Mouse (Mus musculus): Measurements from ENCODE around the gene Atf6b.
A peak's percentile ranks its signal among the peaks of the same experiment; 100 is the strongest.

Atf6b gene

GRCm38 (mm10) chr17:34645256-34645829 is 1.6 kb upstream of the Atf6b start:
- ATAC-seq (ENCODE audit: insufficient number of reproducible peaks, low FRiP score, low TSS enrichment), result no peak

- ATAC-seq (ENCODE audit: insufficient number of reproducible peaks, low FRiP score, low TSS enrichment), result no peak
Observed at GRCm38 (mm10) chr17:34645831-34646511, 975 bp upstream of the Atf6b start.

GRCm38 (mm10) chr17:34648141-34648890 is 1.4 kb downstream of the Atf6b start:
- no peak for ATAC-seq (ENCODE audit: insufficient number of reproducible peaks, low FRiP score, low TSS enrichment)

GRCm38 (mm10) chr17:34649106-34649864 is 2.3 kb downstream of the Atf6b start:
- ATAC-seq (ENCODE audit: insufficient number of reproducible peaks, low FRiP score, low TSS enrichment), result no peak

GRCm38 (mm10) chr17:34650781-34651180 is 3.8 kb downstream of the Atf6b start:
- ATAC-seq (ENCODE audit: insufficient number of reproducible peaks, low FRiP score, low TSS enrichment), result no peak

GRCm38 (mm10) chr17:34651507-34652221 is 4.7 kb downstream of the Atf6b start:
- no peak for ATAC-seq (ENCODE audit: insufficient number of reproducible peaks, low FRiP score, low TSS enrichment)

GRCm38 (mm10) chr17:34652546-34652945 is 5.6 kb downstream of the Atf6b start:
- no peak for ATAC-seq (ENCODE audit: insufficient number of reproducible peaks, low FRiP score, low TSS enrichment)

- ATAC-seq (ENCODE audit: insufficient number of reproducible peaks, low FRiP score, low TSS enrichment), result no peak
Observed at GRCm38 (mm10) chr17:34652985-34653384, 6.0 kb downstream of the Atf6b start.

- ATAC-seq (ENCODE audit: insufficient number of reproducible peaks, low FRiP score, low TSS enrichment), result no peak
Observed at GRCm38 (mm10) chr17:34653746-34654285, 6.9 kb downstream of the Atf6b start.

- no peak for ATAC-seq (ENCODE audit: insufficient number of reproducible peaks, low FRiP score, low TSS enrichment)
Observed at GRCm38 (mm10) chr17:34654392-34654791, 7.4 kb downstream of the Atf6b start.

GRCm38 (mm10) chr17:34655160-34655559 is 8.2 kb downstream of the Atf6b start:
- no peak for ATAC-seq (ENCODE audit: insufficient number of reproducible peaks, low FRiP score, low TSS enrichment)

- ATAC-seq (ENCODE audit: insufficient number of reproducible peaks, low FRiP score, low TSS enrichment), result peak; percentile 36; the same call in 1 of the 2 replicates
Observed at GRCm38 (mm10) chr17:34655581-34655991, 8.6 kb downstream of the Atf6b start.

GRCm38 (mm10) chr17:34656666-34657065 is 9.7 kb downstream of the Atf6b start:
- no peak for ATAC-seq (ENCODE audit: insufficient number of reproducible peaks, low FRiP score, low TSS enrichment)

- ATAC-seq (ENCODE audit: insufficient number of reproducible peaks, low FRiP score, low TSS enrichment), result no peak
Observed at GRCm38 (mm10) chr17:34657271-34657670, 10.3 kb downstream of the Atf6b start.

- ATAC-seq (ENCODE audit: insufficient number of reproducible peaks, low FRiP score, low TSS enrichment), result no peak
Observed at GRCm38 (mm10) chr17:34658145-34658544, 11.2 kb downstream of the Atf6b start.

- no peak for ATAC-seq (ENCODE audit: insufficient number of reproducible peaks, low FRiP score, low TSS enrichment)
Observed at GRCm38 (mm10) chr17:34658591-34658990, 11.6 kb downstream of the Atf6b start.

GRCm38 (mm10) chr17:34659181-34659896 is 12.4 kb downstream of the Atf6b start:
- no peak for ATAC-seq (ENCODE audit: insufficient number of reproducible peaks, low FRiP score, low TSS enrichment)

- no peak for ATAC-seq (ENCODE audit: insufficient number of reproducible peaks, low FRiP score, low TSS enrichment)
Observed at GRCm38 (mm10) chr17:34659897-34660214, 12.9 kb downstream of the Atf6b start.

GRCm38 (mm10) chr17:34660259-34660820 is 13.4 kb downstream of the Atf6b start:
- ATAC-seq (ENCODE audit: insufficient number of reproducible peaks, low FRiP score, low TSS enrichment), result no peak

Data from cerebellum, adult (tissue).